Mouse (Mus musculus) lung, adult 18-20 months (tissue): ENCODE data around the gene Tmem213.

Experiments used
- DNase-seq, 2 experiments: peaks; one replicate each; pipeline ENCODE4 v3.0.0; 2022; ENCODE audit warnings: mixed read lengths in 2 of 2

Tmem213 gene

GRCm38 (mm10) chr6:38109160-38109795 is at the start of gene Tmem213:
Tmem213 (plus strand) TSS chr6:38109255.
- peak in 1 of 2 experiments; percentile 56 for DNase-seq

- no peak for DNase-seq
Measured at GRCm38 (mm10) chr6:38064621-38065020, 44.4 kb upstream of the Tmem213 start.

- no peak for DNase-seq
Measured at GRCm38 (mm10) chr6:38065122-38065500, 43.9 kb upstream of the Tmem213 start.

DNA sequence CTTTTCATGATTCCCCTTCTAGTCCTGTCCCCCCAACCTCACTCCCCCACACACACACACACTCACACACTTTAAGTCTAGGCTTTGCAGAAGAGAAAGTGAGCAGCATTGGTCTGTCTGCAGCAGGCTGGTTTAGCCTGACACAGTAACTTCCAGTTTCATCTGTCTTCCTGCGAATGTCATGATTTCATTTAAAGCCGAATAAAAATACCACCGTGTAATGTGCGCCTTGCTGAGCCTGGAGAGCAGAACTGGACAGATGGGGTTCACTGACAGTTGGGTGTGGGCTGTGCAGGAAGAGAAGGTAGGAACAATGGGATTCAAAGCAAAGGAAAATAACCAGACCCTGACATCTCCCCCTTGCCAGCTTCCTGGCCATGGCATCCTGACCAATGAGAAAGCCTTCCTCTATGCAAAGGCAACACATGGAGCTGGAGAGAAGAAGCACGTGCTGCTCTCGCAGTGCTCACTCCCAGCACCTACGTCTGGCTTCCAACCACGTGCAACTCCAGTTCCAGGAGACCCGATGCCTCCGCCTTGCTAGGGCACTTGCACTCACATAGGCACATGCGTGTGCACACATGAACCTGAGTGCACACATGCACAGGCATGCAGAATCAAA is 43.4 kb upstream of the Tmem213 start:
- DNase-seq: no peak

DNA sequence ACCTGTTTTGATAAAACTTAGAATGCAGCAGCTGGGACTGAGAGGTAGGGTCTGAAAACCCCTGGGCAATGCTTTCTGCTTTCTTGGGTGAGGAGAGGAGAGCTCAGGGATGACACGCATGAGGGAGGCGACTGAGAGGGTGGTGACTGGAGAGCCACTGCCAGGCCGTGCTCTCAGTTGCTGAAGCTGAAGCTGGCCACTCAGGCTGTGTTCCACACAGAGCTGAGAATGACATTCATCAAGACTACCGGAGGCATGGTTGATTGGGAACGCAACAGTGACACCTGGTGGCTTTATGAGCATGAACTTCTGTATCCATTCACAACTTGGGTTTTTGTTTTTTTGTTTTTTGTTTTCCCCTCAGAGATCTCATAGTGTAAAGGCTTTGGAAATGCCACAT is 42.8 kb upstream of the Tmem213 start:
- DNase-seq: peak; percentile 38 to 54

DNA sequence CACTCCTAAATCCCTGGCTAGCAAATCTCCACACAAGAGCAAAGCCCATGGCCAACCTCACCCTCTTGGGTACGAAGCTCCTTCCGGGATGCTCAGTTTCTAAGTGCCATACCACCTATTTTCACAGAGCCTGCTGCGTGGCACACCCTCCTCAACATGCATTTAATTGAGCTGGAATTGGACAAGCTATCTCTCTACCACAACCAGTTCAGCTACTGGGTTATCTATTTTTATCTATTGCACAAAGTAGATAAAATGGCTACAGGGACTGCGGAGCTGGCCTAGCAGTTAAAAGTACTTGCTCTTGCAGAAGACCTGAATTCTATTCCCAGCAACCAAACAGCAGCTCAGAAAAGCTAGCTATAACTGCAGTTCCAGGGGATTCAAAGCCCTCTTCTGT is 37.8 kb upstream of the Tmem213 start:
- DNase-seq: no peak

GRCm38 (mm10) chr6:38072137-38072796 is 36.8 kb upstream of the Tmem213 start:
- no peak for DNase-seq

- no peak for DNase-seq
Measured at GRCm38 (mm10) chr6:38073592-38073991, 35.5 kb upstream of the Tmem213 start.

GRCm38 (mm10) chr6:38080364-38080763 is 28.7 kb upstream of the Tmem213 start:
- no peak for DNase-seq

DNA sequence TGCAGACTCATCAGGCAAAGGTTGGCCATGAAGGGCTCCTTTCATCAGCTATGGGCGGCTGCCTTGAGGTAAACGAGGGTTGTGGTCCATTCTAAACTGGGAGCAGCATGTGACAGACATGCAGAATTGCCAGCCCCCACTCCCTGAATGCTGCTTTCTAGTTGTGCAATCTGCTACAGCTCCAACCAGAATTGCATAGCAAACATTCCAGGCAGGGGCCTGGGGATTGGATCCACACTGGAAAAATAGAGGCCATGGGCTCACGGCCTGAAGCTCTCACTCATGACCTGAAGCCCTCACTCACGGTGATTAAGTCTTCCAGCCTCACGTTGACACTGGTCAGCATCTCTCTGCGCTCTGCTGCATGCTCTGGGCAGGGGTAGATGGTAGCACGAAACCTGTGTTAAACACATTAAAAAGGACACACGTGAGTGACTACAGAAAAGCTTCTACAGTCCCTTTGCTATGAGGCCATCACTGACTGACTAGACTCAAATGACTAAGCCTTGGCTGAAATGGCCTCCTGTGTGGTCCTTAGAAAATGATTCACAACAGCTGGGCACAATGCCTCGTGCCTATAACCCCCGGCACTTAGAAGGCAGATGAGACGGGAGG is 27.2 kb upstream of the Tmem213 start:
- DNase-seq: peak; percentile 39 to 45

DNA sequence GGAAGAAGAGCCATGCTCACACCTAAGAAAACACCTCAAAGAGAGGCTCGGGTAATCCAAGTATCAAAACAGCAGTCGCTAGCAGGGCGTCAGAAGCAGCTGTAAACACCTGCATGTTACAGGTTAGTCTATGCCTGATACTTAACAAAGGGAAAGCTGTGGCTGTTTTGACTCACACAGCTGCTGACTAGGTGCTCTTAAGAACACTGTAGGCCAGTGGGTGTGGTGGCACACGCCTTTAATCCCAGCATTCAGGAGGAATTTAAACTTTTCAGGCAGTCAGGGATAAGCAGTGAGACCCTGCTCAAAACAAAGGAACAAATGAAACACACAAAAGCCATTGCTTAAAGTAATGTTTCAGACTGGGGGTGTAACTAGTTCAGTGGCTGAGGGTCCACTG is 25.9 kb upstream of the Tmem213 start:
- no peak for DNase-seq

GRCm38 (mm10) chr6:38087242-38088026 is 21.6 kb upstream of the Tmem213 start:
- DNase-seq: no peak

DNA sequence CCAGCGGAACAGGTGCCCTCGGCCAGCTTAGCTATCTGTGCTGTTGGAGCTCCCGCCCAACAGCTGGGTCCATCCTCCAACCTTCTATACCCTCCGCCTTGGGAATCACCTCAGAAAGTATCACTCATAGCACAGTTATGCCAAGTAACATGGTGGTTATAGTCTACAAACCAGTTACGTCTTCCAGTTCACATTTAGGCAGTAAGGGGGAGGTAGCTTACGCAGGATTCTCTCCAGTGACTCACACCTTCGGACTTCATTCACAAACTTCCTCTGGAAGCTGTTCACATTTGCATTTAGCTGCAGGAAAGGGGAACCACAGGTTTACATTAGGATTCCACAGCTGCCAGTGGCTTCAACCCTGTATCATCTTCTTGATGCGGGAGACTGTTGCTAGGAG is 16.5 kb upstream of the Tmem213 start:
- DNase-seq: no peak

DNA sequence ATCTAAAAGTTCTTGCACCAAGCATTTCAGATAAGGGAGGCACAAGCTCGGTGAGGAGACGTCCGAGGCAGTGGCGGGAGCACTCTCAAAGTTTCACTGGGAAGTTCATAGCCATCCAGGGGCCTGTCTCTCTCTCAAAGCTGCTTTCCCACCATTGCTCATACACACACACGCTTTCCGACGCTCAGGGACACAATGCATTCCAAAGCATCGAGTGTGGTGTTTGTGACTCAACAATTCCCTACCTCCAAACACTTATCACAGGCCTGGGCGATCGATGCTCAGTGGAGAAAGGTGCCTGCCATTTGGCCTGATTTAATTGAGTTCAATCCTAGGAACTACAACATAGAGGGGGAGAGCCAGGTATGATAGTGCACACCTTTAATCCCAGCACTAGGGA is 14.4 kb upstream of the Tmem213 start:
- no peak for DNase-seq

DNA sequence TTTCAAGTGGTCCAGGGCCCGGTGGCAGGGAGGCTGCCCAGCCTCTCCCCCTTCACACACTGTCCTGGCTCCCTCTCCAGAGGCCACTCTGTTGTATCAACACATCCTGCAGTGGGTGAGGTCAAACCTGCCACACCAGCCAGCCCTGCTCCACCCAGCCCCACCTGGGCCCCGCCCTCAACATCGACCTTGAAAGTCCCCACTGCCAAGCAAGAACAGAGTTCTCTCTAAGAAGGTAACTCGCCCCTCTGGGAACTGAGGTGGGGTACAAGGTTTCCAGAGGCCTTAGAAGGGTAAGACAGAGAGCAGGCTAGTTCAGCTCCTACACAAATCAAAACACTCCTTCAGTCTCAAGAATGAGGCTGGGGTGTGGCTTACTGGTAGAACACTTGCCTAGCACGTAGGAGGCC is 12.1 kb upstream of the Tmem213 start:
- DNase-seq: peak; percentile 69 to 83

GRCm38 (mm10) chr6:38102216-38102795 is 6.7 kb upstream of the Tmem213 start:
- no peak for DNase-seq

GRCm38 (mm10) chr6:38103775-38104174 is 5.3 kb upstream of the Tmem213 start:
- no peak for DNase-seq

DNA sequence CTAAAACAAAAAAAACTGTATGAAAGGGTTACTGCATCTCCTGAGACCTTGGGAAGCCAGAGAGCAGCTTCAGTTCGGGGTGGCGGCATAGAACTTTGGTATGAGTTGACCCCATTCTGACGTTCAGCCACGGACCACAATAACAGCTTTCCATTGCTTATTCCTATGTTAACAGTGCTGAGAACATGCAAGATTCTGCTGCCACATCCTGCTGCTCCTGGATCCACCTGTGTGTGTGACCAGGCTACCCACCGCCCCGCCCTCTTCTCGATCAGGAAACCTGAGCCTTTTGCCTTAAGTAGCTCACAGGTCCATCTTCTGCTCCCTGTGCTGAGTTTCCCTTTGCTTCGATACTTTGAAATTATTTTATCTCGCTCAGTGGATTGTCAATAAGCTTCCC is 3.1 kb upstream of the Tmem213 start:
- no peak for DNase-seq

- no peak for DNase-seq
Measured at GRCm38 (mm10) chr6:38108449-38108848, 606 bp upstream of the Tmem213 start.

GRCm38 (mm10) chr6:38109871-38110270 is 816 bp downstream of the Tmem213 start:
- no peak for DNase-seq

DNA sequence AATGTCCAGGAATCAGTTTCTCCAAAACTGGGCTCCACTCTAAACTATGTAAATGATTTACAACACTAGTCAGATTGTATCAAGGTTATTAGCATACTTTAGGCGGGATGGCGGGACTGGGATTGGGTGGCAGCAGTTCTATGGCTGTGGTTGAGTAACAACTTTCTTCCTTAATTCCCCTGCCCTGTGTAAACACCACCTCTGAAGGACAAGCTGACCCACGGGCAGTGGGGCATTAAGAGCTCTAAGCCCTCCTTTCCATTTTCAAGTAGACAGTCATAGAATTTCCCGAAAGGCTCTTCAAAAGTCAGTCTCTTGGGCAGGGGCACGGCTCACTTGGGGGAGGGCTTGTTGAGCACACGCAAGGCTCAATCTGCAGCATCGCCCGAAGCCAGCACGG is 1.8 kb downstream of the Tmem213 start:
- DNase-seq: no peak

DNA sequence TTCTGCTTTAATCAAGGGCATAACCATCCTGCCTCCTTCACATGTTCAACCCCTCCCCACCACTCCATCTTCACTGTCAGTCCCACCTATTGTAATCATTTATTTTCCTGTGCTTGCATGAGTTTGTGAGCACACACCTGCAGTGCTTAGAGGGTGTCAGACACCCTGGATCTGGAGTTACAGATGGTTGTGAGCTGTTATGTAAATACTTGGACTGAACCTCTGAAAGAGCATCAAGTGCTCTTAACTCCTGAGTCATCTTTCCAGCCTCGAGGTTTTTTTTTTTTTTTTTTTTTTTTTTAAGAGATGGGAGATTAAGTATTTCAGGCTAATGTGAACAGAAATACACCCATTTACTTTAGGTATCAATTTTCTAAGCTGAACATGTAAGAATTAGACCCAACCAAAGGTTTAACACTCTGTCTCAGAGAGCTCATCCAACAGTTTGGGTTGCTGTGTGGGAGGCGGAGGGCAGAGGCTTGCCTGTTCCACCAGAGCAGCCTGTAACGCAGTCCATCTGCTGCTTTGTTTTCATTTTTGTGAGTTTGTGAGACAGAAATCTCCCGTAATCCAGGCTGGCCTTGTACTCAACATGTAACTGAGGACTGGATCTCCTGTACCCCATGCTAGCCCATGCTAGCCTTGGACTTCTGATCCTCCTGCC is 7.2 kb downstream of the Tmem213 start:
- DNase-seq: no peak
